In genomic region chr3:146058263-146058662, GRCm38 (mm10) we compare ENCODE assay signal across 9 mouse cellular contexts. TPM values are rescaled to one million over a fixed set of nuclear protein-coding genes. Genes with fewer than 3 reads are reported as not detected.
DNase-seq lines count a peak whose midpoint lies in the region; ATAC-seq and TF ChIP-seq lines count a peak whose summit lies in the region.
"Had no signal": no experiment of that assay in that cellular context is flagged by ENCODE, and none has a peak within 500 bp of the region (broad histone marks: within the 10 kb centered on the region; RNA-seq: fewer than 3 reads in every experiment).

No protein-coding gene starts in this region.

- H3K4me1 ChIP-seq in embryonic facial prominence, embryonic 10.5 days, result peaks cover 6% of the 10 kb centered on the region

- ATAC-seq in Patski, result no peak

- H3K27ac ChIP-seq in gastrocnemius, adult 2 months, result no peak overlapping the region
- no peak overlapping the region for H3K27ac ChIP-seq in embryonic facial prominence, embryonic 10.5 days (replicated peaks)

- intact Hi-C loops in gastrocnemius, adult 2 months (cut with DNase I), result loop anchor here (1.0 to 5.0 kb wide), 2 partner anchors 106 to 120 kb away; no protein-coding TSS in a partner anchor

- no peaks in the 10 kb centered on the region for H3K27me3 ChIP-seq in Patski
- 0 out of 2 replicates have a peak, but pooled peaks cover 9% of the 10 kb centered on the region for H3K27me3 ChIP-seq in embryonic facial prominence, embryonic 10.5 days (replicated peaks; ENCODE audit: low read depth, poor library complexity, severe bottlenecking)

- in situ Hi-C loops in Patski (cut with MboI; ENCODE audit: low pct_unique_long_range_greater_than_20kb), result loop anchor here (5.0 kb wide), 2 partner anchors 106 to 124 kb away; no protein-coding TSS in a partner anchor

- no peak overlapping the region for H3K4me3 ChIP-seq in gastrocnemius, adult 2 months
- no peak overlapping the region for H3K4me3 ChIP-seq in embryonic facial prominence, embryonic 10.5 days

- POLR2A ChIA-PET in Patski (lab: Charles Lee), result interaction anchor here (1.0 kb wide), 1 partner anchor 119 kb away, joined by 3 read pairs; no protein-coding TSS in a partner anchor

- H3K36me3 ChIP-seq in embryonic facial prominence, embryonic 10.5 days (replicated peaks), result no peaks in the 10 kb centered on the region

- 10% methylated on average over 4 of the region's 4 CpGs for WGBS in embryonic facial prominence, embryonic 10.5 days

- DNase-seq in gastrocnemius, adult 2 months, result peak; percentile 68
- no peak for DNase-seq in gastrocnemius, adult 8-10 months (ENCODE audit: low spot score in 2 of 2)
- peak; percentile 76 for DNase-seq in 3T3-L1 (ENCODE audit: low read depth, low spot score)
- DNase-seq in Patski (ENCODE audit: low read depth, low spot score), result peak; percentile 7
- DNase-seq in embryonic facial prominence, embryonic 10.5 days (ENCODE audit: low spot score), result peak; percentile 68
- DNase-seq in induced T-regulatory cell, adult 2 months (ENCODE audit: low read depth), result peak; percentile 76
- peak; percentile 68 for DNase-seq in lung, postnatal 36 days
- peak; percentile 77 for DNase-seq in testis, postnatal 10 days (ENCODE audit: low spot score)

- peak; percentile 86 for TF ChIP-seq CTCF in gastrocnemius, adult 2 months (IDR thresholded peaks at IDR 0.05)
- TF ChIP-seq CTCF in Patski (IDR thresholded peaks at IDR 0.05), result peak; percentile 94

- CTCF ChIA-PET in Patski (lab: Charles Lee), result interaction anchor here (1.0 to 8.0 kb wide), 9 partner anchors 8 to 125 kb away, joined by 3 to 88 read pairs (median 4); no protein-coding TSS in a partner anchor

- H3K9me3 ChIP-seq in embryonic facial prominence, embryonic 10.5 days, result no peaks in the 10 kb centered on the region

RNA-seq across cellular contexts. Expression of gene Wdr63, which starts 49.7 kb away (rescaled TPM):
- not detected for total RNA-seq in gastrocnemius, adult 2 months (2021)
- not detected for total RNA-seq in gastrocnemius, adult 8-10 months (2022)
- 0.17 TPM for polyA plus RNA-seq in Patski (2021)
- 0.24 and 0.40 TPM in 2 replicates for polyA plus RNA-seq in embryonic facial prominence, embryonic 10.5 days (2016; fragmentation: Nextera tagmentation; extraction: Ambion mirVana)

RNA-seq across cellular contexts. Expression of gene Mcoln3, which starts 59.0 kb away (rescaled TPM):
- not detected for total RNA-seq in gastrocnemius, adult 2 months (2021)
- total RNA-seq in gastrocnemius, adult 8-10 months (2022), result not detected
- polyA plus RNA-seq in Patski (2021), result 0.04 TPM
- polyA plus RNA-seq in embryonic facial prominence, embryonic 10.5 days (2016; fragmentation: Nextera tagmentation; extraction: Ambion mirVana), result 8.7 and 8.8 TPM in 2 replicates
- total RNA-seq: left cerebral cortex, postnatal 36 days had no signal

Comparison
In these comparisons a context has a peak if more than half of its experiments do, and no peak if none do; other contexts are left out.
1. DNase-seq: peak in gastrocnemius, adult 2 months (single experiment), 3T3-L1 (single experiment), Patski (single experiment), embryonic facial prominence, embryonic 10.5 days (single experiment), induced T-regulatory cell, adult 2 months (single experiment), lung, postnatal 36 days (single experiment) and testis, postnatal 10 days (single experiment); none in gastrocnemius, adult 8-10 months (0 of 2).